Mouse (Mus musculus): ENCODE measurements around the gene Xpnpep1. TPM values are rescaled to one million over a fixed set of nuclear protein-coding genes. Genes with fewer than 3 reads are reported as not detected.

Xpnpep1 gene
- polyA plus RNA-seq, 1 experiment from 2014 or later = 169 TPM

- H3K9me3 ChIP-seq (ENCODE audit: control insufficient read depth, low read length) = no peaks in the 10 kb centered on the region
- H3K4me1 ChIP-seq (replicated peaks; ENCODE audit: control insufficient read depth, insufficient read depth, low read length) = no peaks in the 10 kb centered on the region
- 82% methylated on average over 10 of the region's 10 CpGs for WGBS
- no peak for ATAC-seq (ENCODE audit: low read depth)
- no peak overlapping the region for H3K9ac ChIP-seq (ENCODE audit: low read length)
- no peak overlapping the region for H3K27ac ChIP-seq (ENCODE audit: low read length)
- no peak overlapping the region for H3K4me3 ChIP-seq (ENCODE audit: low read length)
- H3K27me3 ChIP-seq (ENCODE audit: control insufficient read depth, insufficient read depth, low read depth, low read length) = no peaks in the 10 kb centered on the region
- no peak overlapping the region for H3K4me2 ChIP-seq (ENCODE audit: low read depth, low read length)
- H3K36me3 ChIP-seq (ENCODE audit: control insufficient read depth, insufficient read depth, low read length) = peaks cover 47% of the 10 kb centered on the region
These were observed 48.1 kb downstream of the Xpnpep1 start for GRCm38 (mm10) chr19:52991924-52992323.

DNA sequence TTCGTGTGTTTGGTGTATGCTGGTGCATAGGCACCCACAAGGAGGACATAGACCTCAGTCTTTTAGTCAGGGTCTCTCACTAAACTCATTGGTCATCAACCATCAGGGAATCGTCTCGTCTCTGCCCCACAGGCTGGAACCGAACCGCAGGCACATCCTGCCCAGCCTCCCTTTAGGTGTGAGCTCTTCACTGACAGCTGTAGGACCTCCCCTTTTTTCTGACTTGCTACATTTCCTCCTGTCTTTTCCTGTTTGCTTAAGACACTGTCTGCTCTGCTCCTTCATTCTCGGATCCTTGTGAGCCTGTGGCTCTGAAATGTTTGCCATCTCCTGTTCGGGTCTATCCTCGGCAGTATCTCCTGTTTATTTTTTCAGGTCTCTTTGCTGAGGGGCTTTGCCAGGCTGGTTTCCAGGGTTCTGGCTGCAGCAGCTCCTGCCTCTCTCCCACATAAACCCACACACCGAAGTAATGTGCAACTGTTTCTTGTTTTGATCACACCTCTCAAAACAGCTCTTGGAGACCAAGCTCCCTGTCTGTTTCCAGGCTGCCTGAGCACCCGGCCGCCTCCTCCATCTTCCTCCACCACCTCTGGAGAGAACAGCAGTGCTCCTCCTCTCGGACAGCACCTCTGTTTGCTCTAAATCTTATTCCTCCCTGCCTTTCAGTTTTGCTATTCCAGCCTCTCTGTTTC is 60.8 kb downstream of the Xpnpep1 start:
- Histone ChIP-seq H3K4me2 (ENCODE audit: low read depth, low read length) (no peak overlapping the region), H3K4me1 (replicated peaks; ENCODE audit: control insufficient read depth, insufficient read depth, low read length) (peaks cover 5% of the 10 kb centered on the region; the same call in 1 of the 2 replicates), H3K9ac (ENCODE audit: low read length) (no peak overlapping the region), H3K4me3 (ENCODE audit: low read length) (no peak overlapping the region), H3K36me3 (ENCODE audit: control insufficient read depth, insufficient read depth, low read length) (no peaks in the 10 kb centered on the region), H3K9me3 (ENCODE audit: control insufficient read depth, low read length) (no peaks in the 10 kb centered on the region), H3K27me3 (ENCODE audit: control insufficient read depth, insufficient read depth, low read depth, low read length) (no peaks in the 10 kb centered on the region), H3K27ac (ENCODE audit: low read length) (no peak overlapping the region)
- peak; percentile 41; the same call in 1 of the 2 replicates for ATAC-seq (ENCODE audit: low read depth)
- 31% methylated on average over 12 of the region's 12 CpGs for WGBS

DNA sequence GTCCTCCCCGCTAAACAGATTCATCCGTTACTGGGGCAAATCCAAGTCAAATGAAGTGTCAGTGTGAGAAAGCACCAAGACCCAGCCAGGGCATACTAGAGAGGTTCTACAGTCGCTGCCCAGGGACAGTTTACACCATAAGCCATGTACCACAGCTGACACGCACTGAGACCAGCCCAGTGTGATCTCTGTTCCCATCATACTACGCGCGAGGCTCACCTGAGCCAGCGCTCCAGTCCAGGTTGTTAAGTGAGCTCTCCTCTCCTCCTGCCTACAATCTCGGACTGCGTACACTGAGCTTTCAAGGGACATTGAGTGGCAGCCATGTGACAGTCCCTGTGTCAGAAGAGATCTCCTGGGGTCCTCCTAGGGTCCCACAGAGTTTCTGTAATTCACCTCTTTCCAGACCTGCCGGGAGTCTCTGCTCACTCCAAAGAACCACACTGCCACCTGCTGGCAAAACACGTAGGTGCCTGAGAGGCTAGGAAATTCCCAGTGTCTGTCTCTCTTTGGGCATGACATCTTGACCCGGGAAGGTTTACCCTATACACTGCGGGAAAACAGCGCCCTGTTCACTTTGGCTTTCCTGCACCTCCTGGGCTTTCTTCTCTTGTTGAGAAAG is 64.3 kb downstream of the Xpnpep1 start:
- ATAC-seq (ENCODE audit: low read depth) = peak; percentile 31; the same call in 1 of the 2 replicates
- no peak overlapping the region for H3K4me3 ChIP-seq (ENCODE audit: low read length)
- H3K9ac ChIP-seq (ENCODE audit: low read length) = no peak overlapping the region
- no peaks in the 10 kb centered on the region for H3K36me3 ChIP-seq (ENCODE audit: control insufficient read depth, insufficient read depth, low read length)
- 46% methylated on average over 15 of the region's 15 CpGs for WGBS
- H3K4me2 ChIP-seq (ENCODE audit: low read depth, low read length) = no peak overlapping the region
- H3K9me3 ChIP-seq (ENCODE audit: control insufficient read depth, low read length) = no peaks in the 10 kb centered on the region
- no peak overlapping the region for H3K27ac ChIP-seq (ENCODE audit: low read length)
- H3K27me3 ChIP-seq (ENCODE audit: control insufficient read depth, insufficient read depth, low read depth, low read length) = no peaks in the 10 kb centered on the region
- peaks cover 5% of the 10 kb centered on the region; the same call in 1 of the 2 replicates for H3K4me1 ChIP-seq (replicated peaks; ENCODE audit: control insufficient read depth, insufficient read depth, low read length)

- Histone ChIP-seq H3K9me3 (ENCODE audit: control insufficient read depth, low read length) (no peaks in the 10 kb centered on the region), H3K9ac (ENCODE audit: low read length) (no peak overlapping the region), H3K27me3 (ENCODE audit: control insufficient read depth, insufficient read depth, low read depth, low read length) (no peaks in the 10 kb centered on the region), H3K4me1 (replicated peaks; ENCODE audit: control insufficient read depth, insufficient read depth, low read length) (no peaks in the 10 kb centered on the region), H3K4me2 (ENCODE audit: low read depth, low read length) (no peak overlapping the region), H3K36me3 (ENCODE audit: control insufficient read depth, insufficient read depth, low read length) (no peaks in the 10 kb centered on the region), H3K27ac (ENCODE audit: low read length) (no peak overlapping the region), H3K4me3 (ENCODE audit: low read length) (no peak overlapping the region)
- no peak for ATAC-seq (ENCODE audit: low read depth)
- 63% methylated on average over 8 of the region's 8 CpGs for WGBS
These were observed 73.7 kb downstream of the Xpnpep1 start for GRCm38 (mm10) chr19:52966339-52966738.

GRCm38 (mm10) chr19:52962745-52963144 is 77.3 kb downstream of the Xpnpep1 start:
- H3K4me3 ChIP-seq (ENCODE audit: low read length) = no peak overlapping the region

DNA sequence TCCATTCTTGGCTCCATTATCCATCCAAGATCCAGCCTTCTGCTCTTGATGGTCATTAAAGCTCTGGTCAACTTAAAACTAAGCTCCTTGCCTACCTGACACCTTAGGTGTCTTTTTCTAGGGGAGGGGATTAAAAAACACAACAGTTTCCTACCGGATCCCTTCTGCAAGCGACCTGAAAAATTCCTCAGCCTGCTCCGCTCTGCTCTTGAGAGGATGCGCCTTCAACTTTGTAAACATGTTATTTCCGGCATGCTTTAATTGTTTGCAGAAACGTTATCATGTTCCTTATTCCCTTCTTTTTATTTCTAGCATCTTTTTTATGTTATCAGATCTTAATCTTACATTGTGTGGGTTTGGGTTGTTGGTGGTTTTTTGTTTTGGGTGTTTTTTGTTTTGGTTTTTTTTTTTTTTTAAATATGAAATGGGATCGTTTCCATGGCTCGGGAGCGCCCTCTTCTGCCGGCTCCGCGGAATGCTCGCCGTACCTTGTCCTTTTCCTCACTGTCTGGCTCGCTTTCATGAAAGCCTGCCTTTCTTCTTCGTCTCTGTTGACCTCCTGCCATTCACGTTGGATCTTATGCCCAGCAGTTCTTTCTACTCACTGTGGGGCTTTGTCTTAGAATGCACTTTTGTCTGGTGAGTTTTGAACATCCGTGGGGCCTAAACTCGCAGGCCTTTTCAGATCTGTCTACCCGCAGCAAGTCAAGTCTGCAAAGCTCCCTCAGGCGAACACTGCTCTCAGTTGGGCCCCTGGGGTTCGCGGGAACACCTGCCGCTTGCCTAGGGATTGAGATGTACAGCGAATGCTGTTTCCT is 117.1 kb downstream of the Xpnpep1 start:
- Histone ChIP-seq H3K4me3 (ENCODE audit: low read length) (peak overlapping the region; percentile 22), H3K4me1 (replicated peaks; ENCODE audit: control insufficient read depth, insufficient read depth, low read length) (no peaks in the 10 kb centered on the region; the same call in 1 of the 2 replicates), H3K27ac (ENCODE audit: low read length) (no peak overlapping the region), H3K4me2 (ENCODE audit: low read depth, low read length) (peak overlapping the region; percentile 50), H3K9me3 (ENCODE audit: control insufficient read depth, low read length) (no peaks in the 10 kb centered on the region; the same call in 1 of the 2 replicates), H3K27me3 (ENCODE audit: control insufficient read depth, insufficient read depth, low read depth, low read length) (no peaks in the 10 kb centered on the region), H3K36me3 (ENCODE audit: control insufficient read depth, insufficient read depth, low read length) (no peaks in the 10 kb centered on the region), H3K9ac (ENCODE audit: low read length) (peak overlapping the region; percentile 49; the same call in 1 of the 2 replicates)
- 7% methylated on average over 25 of the region's 25 CpGs for WGBS
- ATAC-seq (ENCODE audit: low read depth) = no peak

More at GRCm38 (mm10) chr19:52962745-52963144, 77.3 kb downstream of the Xpnpep1 start:
- no peaks in the 10 kb centered on the region for H3K27me3 ChIP-seq (ENCODE audit: control insufficient read depth, insufficient read depth, low read depth, low read length)
- no peaks in the 10 kb centered on the region for H3K4me1 ChIP-seq (replicated peaks; ENCODE audit: control insufficient read depth, insufficient read depth, low read length)
- no peak overlapping the region for H3K9ac ChIP-seq (ENCODE audit: low read length)
- H3K27ac ChIP-seq (ENCODE audit: low read length) = no peak overlapping the region
- no peaks in the 10 kb centered on the region for H3K36me3 ChIP-seq (ENCODE audit: control insufficient read depth, insufficient read depth, low read length)
- no peak for ATAC-seq (ENCODE audit: low read depth)
- 77% methylated on average over 2 of the region's 2 CpGs for WGBS
- H3K4me2 ChIP-seq (ENCODE audit: low read depth, low read length) = no peak overlapping the region
- no peaks in the 10 kb centered on the region for H3K9me3 ChIP-seq (ENCODE audit: control insufficient read depth, low read length)

DNA sequence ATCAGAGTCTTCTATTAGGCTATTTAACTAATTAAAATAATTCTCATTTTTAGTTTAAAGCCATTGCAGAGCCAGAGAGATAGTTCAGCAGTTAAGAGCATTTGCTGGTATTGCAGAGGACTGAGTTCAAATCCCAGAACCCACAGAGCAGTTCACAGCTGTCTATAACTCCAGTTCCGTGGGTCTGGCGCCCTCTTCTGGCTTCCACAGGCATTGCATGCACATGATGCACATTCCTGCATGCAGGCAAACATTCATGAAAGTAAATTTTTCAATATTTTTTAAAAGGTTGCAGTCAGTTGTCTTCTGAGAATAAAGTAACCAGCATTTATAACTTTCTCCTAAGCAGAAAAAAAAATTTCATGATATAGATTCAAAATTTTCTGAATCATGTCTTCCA is 135.8 kb downstream of the Xpnpep1 start:
- Histone ChIP-seq H3K4me3 (ENCODE audit: low read length) (no peak overlapping the region), H3K9me3 (ENCODE audit: control insufficient read depth, low read length) (no peaks in the 10 kb centered on the region), H3K9ac (ENCODE audit: low read length) (no peak overlapping the region), H3K4me2 (ENCODE audit: low read depth, low read length) (no peak overlapping the region), H3K4me1 (replicated peaks; ENCODE audit: control insufficient read depth, insufficient read depth, low read length) (no peaks in the 10 kb centered on the region), H3K27ac (ENCODE audit: low read length) (no peak overlapping the region), H3K36me3 (ENCODE audit: control insufficient read depth, insufficient read depth, low read length) (no peaks in the 10 kb centered on the region), H3K27me3 (ENCODE audit: control insufficient read depth, insufficient read depth, low read depth, low read length) (no peaks in the 10 kb centered on the region)
- no peak for ATAC-seq (ENCODE audit: low read depth)
- WGBS = 26% methylated on average over 2 of the region's 2 CpGs

GRCm38 (mm10) chr19:52891807-52892442 is 148.1 kb downstream of the Xpnpep1 start:
- Histone ChIP-seq H3K4me1 (replicated peaks; ENCODE audit: control insufficient read depth, insufficient read depth, low read length) (no peaks in the 10 kb centered on the region), H3K9ac (ENCODE audit: low read length) (no peak overlapping the region), H3K36me3 (ENCODE audit: control insufficient read depth, insufficient read depth, low read length) (no peaks in the 10 kb centered on the region), H3K4me2 (ENCODE audit: low read depth, low read length) (no peak overlapping the region), H3K9me3 (ENCODE audit: control insufficient read depth, low read length) (no peaks in the 10 kb centered on the region), H3K4me3 (ENCODE audit: low read length) (no peak overlapping the region), H3K27me3 (ENCODE audit: control insufficient read depth, insufficient read depth, low read depth, low read length) (no peaks in the 10 kb centered on the region), H3K27ac (ENCODE audit: low read length) (no peak overlapping the region)
- no peak for ATAC-seq (ENCODE audit: low read depth)
- WGBS = 67% methylated on average over 5 of the region's 5 CpGs
